ENCODE assay signal across 17 mouse cellular contexts in genomic region chr16:13831606-13832005, GRCm38 (mm10). TPM values are rescaled to one million over a fixed set of nuclear protein-coding genes. Genes with fewer than 3 reads are reported as not detected.
DNase-seq lines count a peak whose midpoint lies in the region; ATAC-seq and TF ChIP-seq lines count a peak whose summit lies in the region.
"Had no signal": no experiment of that assay in that cellular context is flagged by ENCODE, and none has a peak within 500 bp of the region (broad histone marks: within the 10 kb centered on the region; RNA-seq: fewer than 3 reads in every experiment).

No protein-coding gene starts in this region.

- WGBS in hindbrain, postnatal 0 days, result 86% methylated on average over 5 of the region's 5 CpGs
- 82% methylated on average over 5 of the region's 5 CpGs for WGBS in hindbrain, embryonic 14.5 days
- 91% methylated on average over 5 of the region's 5 CpGs for WGBS in midbrain, embryonic 13.5 days
- 87% methylated on average over 5 of the region's 5 CpGs for WGBS in midbrain, postnatal 0 days
- 90% methylated on average over 5 of the region's 5 CpGs for WGBS in stomach, postnatal 0 days

- no peak for DNase-seq in hindbrain, postnatal 0 days (ENCODE audit: low spot score)
- no peak for DNase-seq in hindbrain, embryonic 14.5 days (ENCODE audit: low spot score)
- no peak for DNase-seq in midbrain, postnatal 0 days (ENCODE audit: low spot score)
- peak; percentile 35 for DNase-seq in kidney, postnatal 10 days
- no peak for DNase-seq in stomach, postnatal 0 days (ENCODE audit: low spot score)
- no peak for DNase-seq in right cerebral cortex, adult 18-20 months
- DNase-seq: cerebellum, adult 11-12 months; gastrocnemius, postnatal 36 days; heart, postnatal 4 days; spleen, adult 18-20 months; thymus, postnatal 4 days had no signal

- no peak overlapping the region for H3K4me2 ChIP-seq in hindbrain, postnatal 0 days (ENCODE audit: low read depth, low read length)
- no peak overlapping the region for H3K4me2 ChIP-seq in hindbrain, embryonic 14.5 days (replicated peaks)
- H3K4me2 ChIP-seq in midbrain, embryonic 13.5 days (replicated peaks), result no peak overlapping the region
- H3K4me2 ChIP-seq in midbrain, postnatal 0 days (ENCODE audit: low read depth, low read length, poor library complexity, severe bottlenecking), result no peak overlapping the region
- no peak overlapping the region for H3K4me2 ChIP-seq in stomach, postnatal 0 days (replicated peaks; ENCODE audit: low read depth)
- H3K4me2 ChIP-seq: heart, embryonic 12.5 days; limb, embryonic 12.5 days; lung, embryonic 15.5 days; neural tube, embryonic 13.5 days had no signal

- TF ChIP-seq CTCF in hindbrain, postnatal 0 days (IDR thresholded peaks at IDR 0.05; ENCODE audit: low read depth), result no peak
- no peak for TF ChIP-seq CTCF in midbrain, postnatal 0 days (IDR thresholded peaks at IDR 0.05)
- no peak for TF ChIP-seq CTCF in stomach, postnatal 0 days (IDR thresholded peaks at IDR 0.05; ENCODE audit: low read depth)

- H3K36me3 ChIP-seq in hindbrain, postnatal 0 days (ENCODE audit: insufficient read depth, low read length), result peaks cover 84% of the 10 kb centered on the region
- peaks cover 98% of the 10 kb centered on the region for H3K36me3 ChIP-seq in hindbrain, embryonic 14.5 days (replicated peaks; ENCODE audit: control insufficient read depth, insufficient read depth)
- peaks cover 95% of the 10 kb centered on the region for H3K36me3 ChIP-seq in midbrain, embryonic 13.5 days
- H3K36me3 ChIP-seq in midbrain, postnatal 0 days (ENCODE audit: insufficient read depth, low read length), result peaks cover 66% of the 10 kb centered on the region
- H3K36me3 ChIP-seq in stomach, postnatal 0 days (ENCODE audit: control insufficient read depth, insufficient read depth, low read length), result peaks cover 44% of the 10 kb centered on the region

- no peak overlapping the region for H3K4me3 ChIP-seq in hindbrain, postnatal 0 days (ENCODE audit: low read length)
- H3K4me3 ChIP-seq in hindbrain, embryonic 14.5 days (replicated peaks; ENCODE audit: low read length), result no peak overlapping the region
- no peak overlapping the region for H3K4me3 ChIP-seq in midbrain, embryonic 13.5 days (replicated peaks)
- H3K4me3 ChIP-seq in midbrain, postnatal 0 days (ENCODE audit: low read depth, low read length), result no peak overlapping the region
- H3K4me3 ChIP-seq in stomach, postnatal 0 days (ENCODE audit: low read depth, low read length), result no peak overlapping the region
- H3K4me3 ChIP-seq: heart, embryonic 12.5 days; limb, embryonic 12.5 days; lung, embryonic 15.5 days; neural tube, embryonic 13.5 days had no signal

- no peaks in the 10 kb centered on the region for H3K4me1 ChIP-seq in hindbrain, postnatal 0 days (ENCODE audit: insufficient read depth, low read length)
- H3K4me1 ChIP-seq in hindbrain, embryonic 14.5 days (replicated peaks; ENCODE audit: control insufficient read depth, insufficient read depth, low read length), result no peaks in the 10 kb centered on the region
- H3K4me1 ChIP-seq in midbrain, embryonic 13.5 days (replicated peaks), result no peaks in the 10 kb centered on the region
- H3K4me1 ChIP-seq in midbrain, postnatal 0 days (ENCODE audit: insufficient read depth, low read length), result no peaks in the 10 kb centered on the region
- no peaks in the 10 kb centered on the region for H3K4me1 ChIP-seq in stomach, postnatal 0 days (replicated peaks; ENCODE audit: control insufficient read depth, insufficient read depth)
- H3K4me1 ChIP-seq: limb, embryonic 12.5 days; lung, embryonic 15.5 days; neural tube, embryonic 13.5 days had no signal

- no peaks in the 10 kb centered on the region for H3K27me3 ChIP-seq in hindbrain, postnatal 0 days (ENCODE audit: insufficient read depth, low read length)
- H3K27me3 ChIP-seq in hindbrain, embryonic 14.5 days (ENCODE audit: control insufficient read depth, insufficient read depth, low read length), result no peaks in the 10 kb centered on the region
- no peaks in the 10 kb centered on the region for H3K27me3 ChIP-seq in midbrain, embryonic 13.5 days
- no peaks in the 10 kb centered on the region for H3K27me3 ChIP-seq in midbrain, postnatal 0 days (ENCODE audit: insufficient read depth, low read length)
- H3K27me3 ChIP-seq in stomach, postnatal 0 days (ENCODE audit: control insufficient read depth, insufficient read depth, low read length), result no peaks in the 10 kb centered on the region
- H3K27me3 ChIP-seq: heart, embryonic 12.5 days; limb, embryonic 12.5 days; lung, embryonic 15.5 days; neural tube, embryonic 13.5 days had no signal

- H3K9me3 ChIP-seq in hindbrain, postnatal 0 days (ENCODE audit: low read length), result no peaks in the 10 kb centered on the region
- no peaks in the 10 kb centered on the region for H3K9me3 ChIP-seq in hindbrain, embryonic 14.5 days (ENCODE audit: control insufficient read depth, low read length)
- no peaks in the 10 kb centered on the region for H3K9me3 ChIP-seq in midbrain, embryonic 13.5 days
- no peaks in the 10 kb centered on the region for H3K9me3 ChIP-seq in midbrain, postnatal 0 days (ENCODE audit: low read length)
- H3K9me3 ChIP-seq in stomach, postnatal 0 days (ENCODE audit: control insufficient read depth, low read length), result no peaks in the 10 kb centered on the region
- H3K9me3 ChIP-seq: heart, embryonic 12.5 days; limb, embryonic 12.5 days; lung, embryonic 15.5 days; neural tube, embryonic 13.5 days had no signal

- H3K9ac ChIP-seq in hindbrain, postnatal 0 days (replicated peaks; ENCODE audit: low read length), result no peak overlapping the region
- no peak overlapping the region for H3K9ac ChIP-seq in hindbrain, embryonic 14.5 days
- no peak overlapping the region for H3K9ac ChIP-seq in midbrain, embryonic 13.5 days (replicated peaks)
- H3K9ac ChIP-seq in midbrain, postnatal 0 days (replicated peaks; ENCODE audit: low read length, poor library complexity, severe bottlenecking), result no peak overlapping the region
- H3K9ac ChIP-seq in stomach, postnatal 0 days (ENCODE audit: low read length), result no peak overlapping the region
- H3K9ac ChIP-seq: heart, embryonic 12.5 days; limb, embryonic 12.5 days; lung, embryonic 15.5 days; neural tube, embryonic 13.5 days had no signal

- H3K27ac ChIP-seq in hindbrain, postnatal 0 days, result no peak overlapping the region
- H3K27ac ChIP-seq in hindbrain, embryonic 14.5 days, result no peak overlapping the region
- no peak overlapping the region for H3K27ac ChIP-seq in midbrain, embryonic 13.5 days
- no peak overlapping the region for H3K27ac ChIP-seq in midbrain, postnatal 0 days (ENCODE audit: low read depth, low read length)
- H3K27ac ChIP-seq in stomach, postnatal 0 days (replicated peaks), result no peak overlapping the region
- H3K27ac ChIP-seq: limb, embryonic 12.5 days; lung, embryonic 15.5 days; neural tube, embryonic 13.5 days had no signal

- no peak for TF ChIP-seq EP300 in stomach, postnatal 0 days (optimal IDR thresholded peaks at IDR 0.05)

- peak; percentile 15; the same call in 1 of the 2 replicates for ATAC-seq in hindbrain, postnatal 0 days
- ATAC-seq in hindbrain, embryonic 14.5 days (ENCODE audit: low FRiP score), result no peak
- ATAC-seq in midbrain, embryonic 13.5 days, result 0 out of 2 replicates have a peak, but pooled peaks have one; percentile 29
- ATAC-seq in midbrain, postnatal 0 days (ENCODE audit: low FRiP score), result no peak
- ATAC-seq in stomach, postnatal 0 days (ENCODE audit: low FRiP score, low TSS enrichment), result peak; percentile 30
- ATAC-seq: midbrain, embryonic 16.5 days had no signal

RNA-seq across cellular contexts. Expression of gene Ntan1, which starts 13.0 kb away (rescaled TPM):
- 138 and 171 TPM in 2 replicates for total RNA-seq in hindbrain, postnatal 0 days (2014; rRNA removed)
- 234 and 243 TPM in 2 replicates for polyA plus RNA-seq in hindbrain, postnatal 0 days (2015; fragmentation: Nextera tagmentation; extraction: Ambion mirVana)
- 193 and 199 TPM in 2 replicates for polyA plus RNA-seq in hindbrain, embryonic 14.5 days (2014; fragmentation: Nextera tagmentation; extraction: Ambion mirVana)
- 217 and 231 TPM in 2 replicates for polyA plus RNA-seq in midbrain, embryonic 13.5 days (2015; fragmentation: Nextera tagmentation; extraction: Ambion mirVana)
- total RNA-seq in midbrain, postnatal 0 days (2014; rRNA removed), result 148 and 162 TPM in 2 replicates
- polyA plus RNA-seq in midbrain, postnatal 0 days (2015; fragmentation: Nextera tagmentation; extraction: Ambion mirVana), result 224 and 237 TPM in 2 replicates
- 124 and 133 TPM in 2 replicates for polyA plus RNA-seq in stomach, postnatal 0 days (2015; fragmentation: Nextera tagmentation; extraction: Ambion mirVana)

RNA-seq across cellular contexts. Expression of gene Rrn3, which starts 51.1 kb away (rescaled TPM):
- 73.5 and 83.8 TPM in 2 replicates for total RNA-seq in hindbrain, postnatal 0 days (2014; rRNA removed)
- 74.7 and 77.2 TPM in 2 replicates for polyA plus RNA-seq in hindbrain, postnatal 0 days (2015; fragmentation: Nextera tagmentation; extraction: Ambion mirVana)
- 81.3 and 93.1 TPM in 2 replicates for polyA plus RNA-seq in hindbrain, embryonic 14.5 days (2014; fragmentation: Nextera tagmentation; extraction: Ambion mirVana)
- 123 and 130 TPM in 2 replicates for polyA plus RNA-seq in midbrain, embryonic 13.5 days (2015; fragmentation: Nextera tagmentation; extraction: Ambion mirVana)
- 77.5 and 85.5 TPM in 2 replicates for total RNA-seq in midbrain, postnatal 0 days (2014; rRNA removed)
- 74.6 and 80.8 TPM in 2 replicates for polyA plus RNA-seq in midbrain, postnatal 0 days (2015; fragmentation: Nextera tagmentation; extraction: Ambion mirVana)
- polyA plus RNA-seq in stomach, postnatal 0 days (2015; fragmentation: Nextera tagmentation; extraction: Ambion mirVana), result 33.9 and 34.5 TPM in 2 replicates

Comparison
In these comparisons a context has a peak if more than half of its experiments do, and no peak if none do; other contexts are left out.
1. ATAC-seq: peak in hindbrain, postnatal 0 days (single experiment), midbrain, embryonic 13.5 days (single experiment) and stomach, postnatal 0 days (single experiment); none in hindbrain, embryonic 14.5 days (single experiment) and midbrain, postnatal 0 days (single experiment).